Mouse (Mus musculus) C2C12 (cell line): ENCODE results near the gene Vps33a. TPM values are rescaled to one million over a fixed set of nuclear protein-coding genes. Genes with fewer than 3 reads are reported as not detected.

Source experiments
- H3K27me3 ChIP-seq: one replicate; pipeline ENCODE4 v1.6.1; 2011; ENCODE audit not compliant: control insufficient read depth, insufficient read depth, insufficient read length
- H3K36me3 ChIP-seq: one replicate; pipeline ENCODE4 v1.6.1; 2011; ENCODE audit not compliant: control insufficient read depth, insufficient read depth
- H3K4me3 ChIP-seq: one replicate; pipeline ENCODE4 v1.5.1; 2011; ENCODE audit warnings: mild to moderate bottlenecking, control low read depth; ENCODE audit not compliant: poor library complexity, insufficient read depth, severe bottlenecking
- H3K79me2 ChIP-seq: one replicate; pipeline ENCODE4 v1.6.1; 2011; ENCODE audit not compliant: control insufficient read depth, insufficient read depth
- H3K79me3 ChIP-seq: one replicate; pipeline ENCODE4 v1.6.1; 2011; ENCODE audit warnings: low read depth, control low read depth
- H3ac ChIP-seq: one replicate; pipeline ENCODE3; 2011; ENCODE audit warnings: low read depth; ENCODE audit not compliant: control insufficient read depth, insufficient read length
- CEBPB ChIP-seq: IDR thresholded peaks from one replicate; pipeline ENCODE4 v1.6.1; 2011; ENCODE audit warnings: low read depth, mild to moderate bottlenecking, control low read depth, moderate library complexity
- CTCF ChIP-seq: IDR thresholded peaks from one replicate; pipeline ENCODE4 v1.5.1; 2011; ENCODE audit not compliant: control insufficient read depth, insufficient read depth, insufficient read length
- FOSL1 ChIP-seq: IDR thresholded peaks from one replicate; pipeline ENCODE4 v1.8.0; 2011; ENCODE audit warnings: mild to moderate bottlenecking, low read length; ENCODE audit not compliant: poor library complexity, insufficient read depth, severe bottlenecking
- MAX ChIP-seq: IDR thresholded peaks from one replicate; pipeline ENCODE4 v1.6.1; 2011; ENCODE audit warnings: mild to moderate bottlenecking, control low read depth
- MYOD1 ChIP-seq: IDR thresholded peaks from one replicate; pipeline ENCODE4 v1.6.1; 2011; ENCODE audit warnings: low read depth; ENCODE audit not compliant: control insufficient read depth, insufficient read length
- MYOG ChIP-seq: IDR thresholded peaks from one replicate; pipeline ENCODE4 v1.6.1; 2011; ENCODE audit not compliant: control insufficient read depth, insufficient read length; ENCODE audit errors: extremely low read depth
- USF1 ChIP-seq: IDR thresholded peaks from one replicate; pipeline ENCODE4 v1.6.1; 2011; ENCODE audit warnings: low read depth, mild to moderate bottlenecking, control low read depth, moderate library complexity
- polyA plus RNA-seq: library from polyadenylated mRNA; unstranded; fragments of >200 nt; fragmentation: generic; extraction: Trizol; gene quantifications from one replicate; pipeline ENCODE4 v1.2.1, GENCODE M21; 2012; ENCODE audit warnings: missing spikeins

Gene Vps33a
- polyA plus RNA-seq, 1 experiment = 18.4 TPM

DNA sequence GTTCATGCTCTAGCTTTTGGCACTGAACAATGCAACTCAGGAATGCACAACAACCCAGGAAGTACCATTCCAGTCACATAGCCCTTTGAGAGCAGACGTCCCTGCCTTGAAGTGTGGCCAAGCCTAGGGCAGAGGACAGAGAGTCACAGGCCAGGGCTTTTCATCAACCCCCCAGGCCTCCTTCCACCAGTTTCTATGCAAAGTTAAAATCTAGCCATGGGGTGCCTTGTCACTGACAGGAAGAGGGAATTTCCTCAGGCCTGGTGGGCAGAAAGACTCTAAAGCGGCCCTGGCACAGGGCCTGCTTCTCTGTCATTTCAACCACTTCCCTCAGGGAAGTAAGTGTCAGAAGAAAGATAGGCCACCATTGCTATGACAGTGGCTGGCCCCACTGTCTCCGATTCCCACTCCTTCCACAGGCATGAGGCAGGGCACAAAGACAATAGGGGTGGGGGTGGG, 34.4 kb upstream of the Vps33a start:
- Histone ChIP-seq H3K4me3 (no peak overlapping the region), H3ac (no peak overlapping the region), H3K36me3 (peaks cover 46% of the 10 kb centered on the region), H3K79me2 (no peaks in the 10 kb centered on the region), H3K79me3 (no peaks in the 10 kb centered on the region), H3K27me3 (no peaks in the 10 kb centered on the region)
- TF ChIP-seq USF1 = no peak
- no peak for TF ChIP-seq MYOD1
- TF ChIP-seq MYOG = no peak
- TF ChIP-seq CTCF = no peak
- TF ChIP-seq MAX = no peak
- no peak for TF ChIP-seq CEBPB
- TF ChIP-seq FOSL1 = no peak

DNA sequence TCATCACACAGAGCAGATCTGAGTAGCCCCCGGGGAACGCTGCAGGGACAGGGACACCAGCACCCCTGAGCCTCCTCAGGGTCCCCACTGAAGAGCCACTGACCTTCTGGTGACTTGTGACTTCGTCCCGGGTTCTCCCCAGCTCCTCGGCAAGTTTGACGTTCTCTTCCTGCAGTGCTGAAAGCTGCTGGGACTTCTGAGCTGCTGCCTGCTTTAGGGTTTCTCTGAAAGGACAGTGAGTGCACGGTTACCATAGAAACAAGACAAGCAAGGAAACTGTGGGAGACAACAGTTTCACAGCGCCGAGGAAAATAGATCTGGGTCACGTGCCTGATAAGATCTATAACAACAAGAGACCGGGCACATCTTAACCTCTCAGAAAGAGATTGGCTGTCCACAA, 30.7 kb upstream of the Vps33a start:
- Histone ChIP-seq H3K79me2 (no peaks in the 10 kb centered on the region), H3K27me3 (no peaks in the 10 kb centered on the region), H3K36me3 (peaks cover 37% of the 10 kb centered on the region), H3K4me3 (no peak overlapping the region), H3K79me3 (no peaks in the 10 kb centered on the region), H3ac (no peak overlapping the region)
- TF ChIP-seq FOSL1 = no peak
- no peak for TF ChIP-seq CEBPB
- no peak for TF ChIP-seq MYOD1
- no peak for TF ChIP-seq USF1
- no peak for TF ChIP-seq CTCF
- no peak for TF ChIP-seq MYOG
- TF ChIP-seq MAX = no peak

DNA sequence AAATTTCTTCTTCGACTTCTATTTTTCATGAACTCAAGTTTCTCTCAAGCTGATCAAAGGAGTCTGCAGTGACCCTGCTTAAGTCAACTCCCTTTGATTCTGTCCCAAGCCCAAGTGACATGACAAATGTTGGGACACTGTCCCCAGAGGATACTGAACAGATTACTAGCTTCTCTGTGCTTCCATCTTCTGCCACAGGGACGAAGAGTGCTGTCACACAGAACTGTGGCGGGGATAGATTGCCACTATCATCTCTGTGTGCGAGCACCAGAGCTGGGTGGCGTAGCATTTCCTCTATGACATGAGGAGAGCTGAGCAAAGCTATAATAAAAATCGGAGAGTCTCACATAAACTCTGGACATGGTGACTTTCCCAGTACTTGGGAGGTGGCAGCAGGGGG, 29.3 kb upstream of the Vps33a start:
- Histone ChIP-seq H3K79me2 (no peaks in the 10 kb centered on the region), H3K36me3 (peaks cover 29% of the 10 kb centered on the region), H3ac (no peak overlapping the region), H3K79me3 (no peaks in the 10 kb centered on the region), H3K27me3 (no peaks in the 10 kb centered on the region), H3K4me3 (no peak overlapping the region)
- no peak for TF ChIP-seq MAX
- TF ChIP-seq CEBPB = no peak
- no peak for TF ChIP-seq MYOG
- no peak for TF ChIP-seq USF1
- TF ChIP-seq MYOD1 = no peak
- no peak for TF ChIP-seq CTCF
- TF ChIP-seq FOSL1 = no peak

DNA sequence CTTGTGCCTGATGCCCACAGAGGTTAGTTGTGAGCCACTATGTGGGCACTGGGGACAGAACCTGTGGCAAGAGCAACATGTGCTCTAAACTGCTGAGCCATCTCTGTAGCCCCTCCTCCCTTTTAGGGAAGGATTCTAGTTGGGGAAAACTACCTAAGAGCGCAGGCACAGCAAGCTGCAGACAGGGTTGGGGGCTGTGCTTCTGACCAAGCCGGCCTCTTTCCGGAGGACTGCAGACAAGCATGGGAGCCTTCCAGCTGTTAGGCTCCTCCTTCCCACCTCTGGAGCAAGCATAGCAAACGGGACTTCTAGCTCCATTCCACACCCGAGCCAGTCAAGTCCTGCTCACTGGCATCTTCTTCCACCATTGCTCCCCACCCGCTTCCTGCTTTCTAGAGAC, 26.5 kb upstream of the Vps33a start:
- no peaks in the 10 kb centered on the region for H3K79me2 ChIP-seq
- TF ChIP-seq MYOD1 (no peak), MAX (no peak), CTCF (no peak)
- H3K36me3 ChIP-seq = peaks cover 29% of the 10 kb centered on the region
- no peaks in the 10 kb centered on the region for H3K79me3 ChIP-seq
- no peak overlapping the region for H3ac ChIP-seq
- H3K27me3 ChIP-seq = no peaks in the 10 kb centered on the region
- no peak overlapping the region for H3K4me3 ChIP-seq

DNA sequence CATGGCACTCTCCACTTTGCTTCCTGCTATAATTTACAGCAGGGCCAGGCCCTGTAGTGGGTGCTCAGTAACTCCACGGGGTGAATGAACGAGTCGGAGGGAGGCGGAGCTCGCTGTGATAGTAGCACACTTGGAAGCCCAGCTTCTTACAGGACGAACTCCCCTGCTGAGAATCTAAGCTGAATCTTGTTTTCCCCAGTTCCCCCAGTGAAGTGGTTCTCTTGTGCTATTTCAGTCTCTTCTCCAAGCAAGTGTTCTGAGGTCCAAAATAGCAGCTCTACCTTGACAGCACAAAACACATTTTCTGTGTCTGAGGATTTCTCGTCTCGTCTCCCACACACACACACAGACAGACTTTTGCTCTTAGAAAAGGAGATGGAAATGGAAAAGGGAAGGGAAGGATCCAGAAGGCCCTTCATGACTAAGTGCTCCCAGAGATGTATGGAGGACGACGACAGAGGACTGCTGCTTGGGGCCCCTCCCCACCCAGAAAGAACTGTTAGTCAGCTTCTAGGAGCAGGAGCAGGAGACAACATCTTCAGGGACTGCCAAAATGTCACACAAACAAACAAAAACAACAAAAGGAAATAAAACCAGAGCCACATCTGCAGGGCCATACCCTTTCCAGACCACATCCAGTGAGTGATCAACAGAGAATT, 20.9 kb upstream of the Vps33a start:
- Histone ChIP-seq H3K27me3 (no peaks in the 10 kb centered on the region), H3K79me2 (no peaks in the 10 kb centered on the region), H3K79me3 (no peaks in the 10 kb centered on the region), H3K36me3 (peaks cover 16% of the 10 kb centered on the region), H3K4me3 (no peak overlapping the region), H3ac (no peak overlapping the region)
- TF ChIP-seq USF1 = no peak
- no peak for TF ChIP-seq MYOG
- TF ChIP-seq FOSL1 = no peak
- TF ChIP-seq CEBPB = no peak
- TF ChIP-seq MYOD1 = no peak
- TF ChIP-seq MAX = no peak
- no peak for TF ChIP-seq CTCF

DNA sequence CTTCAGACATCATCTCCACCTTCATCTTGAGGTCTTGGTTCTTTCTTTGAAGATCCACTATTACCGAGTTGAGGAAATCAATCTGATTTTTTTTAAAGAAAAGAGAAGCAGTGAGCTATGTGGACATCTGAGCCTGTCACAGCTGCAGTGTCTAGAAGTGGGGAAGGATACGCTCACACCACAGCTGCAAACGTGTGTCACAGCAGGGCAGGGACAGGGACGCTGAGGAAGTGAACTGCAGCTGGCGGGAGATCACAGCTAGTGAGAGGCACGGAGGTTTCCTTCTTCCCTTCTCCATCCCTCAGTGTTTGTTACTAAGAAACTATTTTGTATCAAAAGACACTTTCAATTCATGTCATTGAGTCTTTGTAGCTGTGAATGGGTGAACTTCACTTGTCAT, 7.2 kb upstream of the Vps33a start:
- TF ChIP-seq USF1 (no peak), FOSL1 (no peak), CTCF (no peak), CEBPB (no peak), MAX (no peak), MYOD1 (no peak), MYOG (no peak)
- Histone ChIP-seq H3K4me3 (no peak overlapping the region), H3K79me2 (no peaks in the 10 kb centered on the region), H3ac (no peak overlapping the region), H3K36me3 (peaks cover 15% of the 10 kb centered on the region), H3K79me3 (no peaks in the 10 kb centered on the region), H3K27me3 (no peaks in the 10 kb centered on the region)
